Mouse (Mus musculus): ENCODE measurements at regions not wholly inside any gene's neighbourhood (a gene's known extent, or its start where the extent isn't known, plus 50 kb on each side); places are given as distances from the start of the nearest gene placed in this dataset.

DNA sequence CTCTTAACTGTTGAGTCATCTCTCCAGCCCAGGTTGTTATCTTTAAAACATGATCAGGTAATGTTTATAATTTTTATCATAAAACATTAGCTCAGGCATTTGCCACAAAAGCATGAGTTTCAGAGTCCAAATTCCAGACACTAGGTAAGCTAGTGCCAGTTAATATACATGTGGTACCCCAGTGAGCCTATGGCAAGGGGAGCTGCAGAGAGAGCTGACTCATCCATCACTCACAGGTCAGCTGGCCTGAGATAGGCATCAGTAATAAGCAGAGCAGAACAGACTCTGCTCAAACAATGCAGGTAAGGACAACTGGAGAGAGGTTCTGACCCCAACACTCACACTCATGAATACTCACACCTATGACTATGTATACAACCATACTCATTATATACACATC is 144.6 kb upstream of the Sgcd start:
- H3K4me3 ChIP-seq (ENCODE audit: control insufficient read depth in 1 of 2, insufficient read depth in 1 of 2, low read depth in 1 of 2, low read length in 2 of 2) = no peak overlapping the region
- H3K9ac ChIP-seq (ENCODE audit: low read length) = no peak overlapping the region
- H3K27me3 ChIP-seq (ENCODE audit: control insufficient read depth, insufficient read depth, low read length) = no peaks in the 10 kb centered on the region
- no peaks in the 10 kb centered on the region for H3K36me3 ChIP-seq (ENCODE audit: control insufficient read depth, insufficient read depth, low read length)
- no peak overlapping the region for H3K27ac ChIP-seq (replicated peaks in 1 of 2; ENCODE audit: control insufficient read depth in 1 of 2, insufficient read depth in 1 of 2, low read depth in 2 of 2, low read length in 2 of 2)
- ATAC-seq (ENCODE audit: insufficient number of reproducible peaks, insufficient read depth, low FRiP score, low read depth) = no peak
- no peaks in the 10 kb centered on the region for H3K9me3 ChIP-seq (ENCODE audit: control insufficient read depth, low read length)
- no peaks in the 10 kb centered on the region for H3K4me1 ChIP-seq (ENCODE audit: control insufficient read depth in 2 of 2, insufficient read depth in 2 of 2, low read length in 2 of 2)
- no peak overlapping the region for H3K4me2 ChIP-seq (ENCODE audit: low read length)

DNA sequence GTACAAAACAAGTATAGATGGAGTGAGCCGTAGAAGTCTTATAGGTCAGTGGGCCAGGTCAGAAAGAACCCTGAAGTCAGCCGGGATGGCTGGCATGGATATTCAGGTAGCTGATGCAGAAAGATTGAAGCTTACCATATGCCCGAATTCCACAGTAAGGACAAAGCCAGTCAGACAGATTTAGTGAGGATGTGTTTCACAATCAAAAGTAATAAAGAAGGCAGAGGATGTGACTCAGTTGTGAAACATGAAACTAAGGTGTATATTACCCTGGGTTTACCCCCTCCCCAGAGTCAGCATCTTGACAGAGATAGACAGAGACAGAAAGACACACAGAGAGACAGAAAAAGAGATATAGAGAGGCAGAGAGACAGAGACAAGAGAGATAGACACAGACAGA is 109.3 kb upstream of the Sgcd start:
- no peak overlapping the region for H3K27ac ChIP-seq (replicated peaks in 1 of 2; ENCODE audit: control insufficient read depth in 1 of 2, insufficient read depth in 1 of 2, low read depth in 2 of 2, low read length in 2 of 2)
- H3K4me3 ChIP-seq (ENCODE audit: control insufficient read depth in 1 of 2, insufficient read depth in 1 of 2, low read depth in 1 of 2, low read length in 2 of 2) = no peak overlapping the region
- no peak for ATAC-seq (ENCODE audit: insufficient number of reproducible peaks, insufficient read depth, low FRiP score, low read depth)
- no peak overlapping the region for H3K9ac ChIP-seq (ENCODE audit: low read length)
- H3K27me3 ChIP-seq (ENCODE audit: control insufficient read depth, insufficient read depth, low read length) = no peaks in the 10 kb centered on the region
- 75% methylated on average over 3 of the region's 3 CpGs for WGBS
- H3K9me3 ChIP-seq (ENCODE audit: control insufficient read depth, low read length) = no peaks in the 10 kb centered on the region
- H3K4me1 ChIP-seq (ENCODE audit: control insufficient read depth in 2 of 2, insufficient read depth in 2 of 2, low read length in 2 of 2) = no peaks in the 10 kb centered on the region
- no peaks in the 10 kb centered on the region for H3K36me3 ChIP-seq (ENCODE audit: control insufficient read depth, insufficient read depth, low read length)
- H3K4me2 ChIP-seq (ENCODE audit: low read length) = no peak overlapping the region

DNA sequence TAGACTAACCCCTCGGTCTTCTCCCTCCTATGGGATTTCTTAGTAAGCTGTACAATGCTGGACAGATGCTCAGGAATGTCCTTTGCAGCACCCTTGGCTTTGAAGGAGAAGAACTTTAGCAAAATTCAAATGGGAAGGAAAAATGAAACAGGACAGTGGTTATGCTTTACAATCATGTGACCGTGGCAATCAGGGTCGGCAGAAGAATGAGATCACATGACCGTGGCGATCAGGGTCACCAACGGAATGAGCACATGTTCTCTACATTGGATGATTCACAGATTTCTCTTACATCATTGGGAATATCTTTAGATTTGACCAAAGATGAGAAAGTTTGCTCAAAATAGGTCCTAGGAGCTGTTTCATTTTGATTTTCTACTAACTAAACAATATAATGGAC is 108.7 kb upstream of the Sgcd start:
- H3K4me2 ChIP-seq (ENCODE audit: low read length) = no peak overlapping the region
- H3K27me3 ChIP-seq (ENCODE audit: control insufficient read depth, insufficient read depth, low read length) = no peaks in the 10 kb centered on the region
- no peak for ATAC-seq (ENCODE audit: insufficient number of reproducible peaks, insufficient read depth, low FRiP score, low read depth)
- WGBS = 82% methylated on average over 6 of the region's 6 CpGs
- H3K9ac ChIP-seq (ENCODE audit: low read length) = no peak overlapping the region
- H3K36me3 ChIP-seq (ENCODE audit: control insufficient read depth, insufficient read depth, low read length) = no peaks in the 10 kb centered on the region
- no peaks in the 10 kb centered on the region for H3K4me1 ChIP-seq (ENCODE audit: control insufficient read depth in 2 of 2, insufficient read depth in 2 of 2, low read length in 2 of 2)
- H3K27ac ChIP-seq (replicated peaks in 1 of 2; ENCODE audit: control insufficient read depth in 1 of 2, insufficient read depth in 1 of 2, low read depth in 2 of 2, low read length in 2 of 2) = no peak overlapping the region
- H3K9me3 ChIP-seq (ENCODE audit: control insufficient read depth, low read length) = no peaks in the 10 kb centered on the region
- no peak overlapping the region for H3K4me3 ChIP-seq (ENCODE audit: control insufficient read depth in 1 of 2, insufficient read depth in 1 of 2, low read depth in 1 of 2, low read length in 2 of 2)

DNA sequence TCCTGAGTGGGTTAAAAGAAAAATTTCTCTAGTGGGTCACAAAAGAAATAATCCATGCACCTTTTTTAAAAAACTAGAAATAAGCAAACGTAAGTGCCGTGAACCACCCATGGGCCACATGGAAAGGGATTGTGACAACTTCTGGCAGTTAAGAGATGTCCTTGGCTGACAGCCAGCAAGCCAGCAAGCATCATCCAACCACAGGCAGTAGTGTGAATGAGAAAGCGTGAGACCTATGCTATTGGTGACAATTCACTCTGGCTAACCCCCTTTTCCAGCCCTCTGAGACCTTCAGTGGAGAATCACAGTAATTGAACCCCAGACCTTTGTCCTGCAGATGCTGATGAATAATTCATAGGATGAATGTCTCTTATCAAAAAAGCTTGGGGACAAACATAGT is 78.3 kb upstream of the Sgcd start:
- H3K4me2 ChIP-seq (ENCODE audit: low read length) = no peak overlapping the region
- no peaks in the 10 kb centered on the region for H3K36me3 ChIP-seq (ENCODE audit: control insufficient read depth, insufficient read depth, low read length)
- H3K4me3 ChIP-seq (ENCODE audit: control insufficient read depth in 1 of 2, insufficient read depth in 1 of 2, low read depth in 1 of 2, low read length in 2 of 2) = no peak overlapping the region
- WGBS = 25% methylated on average over 3 of the region's 3 CpGs
- ATAC-seq (ENCODE audit: insufficient number of reproducible peaks, insufficient read depth, low FRiP score, low read depth) = no peak
- H3K4me1 ChIP-seq (ENCODE audit: control insufficient read depth in 2 of 2, insufficient read depth in 2 of 2, low read length in 2 of 2) = no peaks in the 10 kb centered on the region
- H3K27me3 ChIP-seq (ENCODE audit: control insufficient read depth, insufficient read depth, low read length) = no peaks in the 10 kb centered on the region
- H3K9me3 ChIP-seq (ENCODE audit: control insufficient read depth, low read length) = no peaks in the 10 kb centered on the region
- no peak overlapping the region for H3K27ac ChIP-seq (replicated peaks in 1 of 2; ENCODE audit: control insufficient read depth in 1 of 2, insufficient read depth in 1 of 2, low read depth in 2 of 2, low read length in 2 of 2)
- no peak overlapping the region for H3K9ac ChIP-seq (ENCODE audit: low read length)

DNA sequence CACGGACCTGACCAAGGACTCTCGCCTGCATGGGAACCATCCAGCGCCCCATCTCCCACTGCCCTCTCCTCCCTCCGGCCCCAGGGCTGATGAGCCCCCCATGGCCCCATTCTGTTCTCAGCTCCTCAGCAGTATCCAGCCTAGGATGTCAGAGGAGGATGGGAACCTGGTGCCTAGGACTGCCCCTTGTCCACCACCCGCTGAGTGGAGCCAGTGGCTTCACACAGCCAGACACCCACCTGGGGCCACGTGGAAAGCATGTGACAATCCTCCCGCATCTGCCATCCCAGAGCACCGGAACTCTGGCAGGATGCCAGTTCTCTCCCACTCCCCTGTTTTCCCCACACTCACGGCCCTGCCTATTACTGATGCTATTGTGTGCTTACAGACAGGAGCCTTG is 75.0 kb upstream of the Sgcd start:
- no peak overlapping the region for H3K4me2 ChIP-seq (ENCODE audit: low read length)
- H3K9me3 ChIP-seq (ENCODE audit: control insufficient read depth, low read length) = no peaks in the 10 kb centered on the region
- H3K4me1 ChIP-seq (ENCODE audit: control insufficient read depth in 2 of 2, insufficient read depth in 2 of 2, low read length in 2 of 2) = no peaks in the 10 kb centered on the region
- WGBS = 72% methylated on average over 9 of the region's 9 CpGs
- no peak; the same call in 1 of the 2 replicates for ATAC-seq (ENCODE audit: insufficient number of reproducible peaks, insufficient read depth, low FRiP score, low read depth)
- H3K4me3 ChIP-seq (ENCODE audit: control insufficient read depth in 1 of 2, insufficient read depth in 1 of 2, low read depth in 1 of 2, low read length in 2 of 2) = no peak overlapping the region
- no peak overlapping the region for H3K27ac ChIP-seq (replicated peaks in 1 of 2; ENCODE audit: control insufficient read depth in 1 of 2, insufficient read depth in 1 of 2, low read depth in 2 of 2, low read length in 2 of 2)
- H3K36me3 ChIP-seq (ENCODE audit: control insufficient read depth, insufficient read depth, low read length) = no peaks in the 10 kb centered on the region
- H3K9ac ChIP-seq (ENCODE audit: low read length) = no peak overlapping the region
- no peaks in the 10 kb centered on the region for H3K27me3 ChIP-seq (ENCODE audit: control insufficient read depth, insufficient read depth, low read length)

DNA sequence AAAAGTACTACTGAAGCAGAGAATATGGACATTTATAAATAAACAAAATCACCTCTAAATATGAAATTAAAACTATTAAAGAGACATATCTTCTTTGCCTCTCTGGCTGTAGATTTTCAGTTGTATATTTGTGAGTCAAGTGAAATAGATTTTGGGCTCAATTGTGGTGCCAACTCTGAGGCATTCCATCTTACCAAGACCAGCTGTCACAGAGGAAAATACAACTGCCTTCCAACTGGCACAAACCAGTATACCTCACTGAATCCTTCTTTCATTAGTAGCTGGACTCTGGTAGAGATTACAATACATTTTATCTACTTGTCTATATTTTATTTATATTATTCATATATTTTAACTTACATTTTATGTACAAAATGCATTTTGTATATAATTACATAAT is 72.7 kb upstream of the Sgcd start:
- H3K4me3 ChIP-seq (ENCODE audit: control insufficient read depth in 1 of 2, insufficient read depth in 1 of 2, low read depth in 1 of 2, low read length in 2 of 2) = no peak overlapping the region
- H3K9me3 ChIP-seq (ENCODE audit: control insufficient read depth, low read length) = no peaks in the 10 kb centered on the region
- no peaks in the 10 kb centered on the region for H3K4me1 ChIP-seq (ENCODE audit: control insufficient read depth in 2 of 2, insufficient read depth in 2 of 2, low read length in 2 of 2)
- H3K4me2 ChIP-seq (ENCODE audit: low read length) = no peak overlapping the region
- H3K36me3 ChIP-seq (ENCODE audit: control insufficient read depth, insufficient read depth, low read length) = no peaks in the 10 kb centered on the region
- no peak overlapping the region for H3K27ac ChIP-seq (replicated peaks in 1 of 2; ENCODE audit: control insufficient read depth in 1 of 2, insufficient read depth in 1 of 2, low read depth in 2 of 2, low read length in 2 of 2)
- no peak for ATAC-seq (ENCODE audit: insufficient number of reproducible peaks, insufficient read depth, low FRiP score, low read depth)
- no peaks in the 10 kb centered on the region for H3K27me3 ChIP-seq (ENCODE audit: control insufficient read depth, insufficient read depth, low read length)
- H3K9ac ChIP-seq (ENCODE audit: low read length) = no peak overlapping the region

DNA sequence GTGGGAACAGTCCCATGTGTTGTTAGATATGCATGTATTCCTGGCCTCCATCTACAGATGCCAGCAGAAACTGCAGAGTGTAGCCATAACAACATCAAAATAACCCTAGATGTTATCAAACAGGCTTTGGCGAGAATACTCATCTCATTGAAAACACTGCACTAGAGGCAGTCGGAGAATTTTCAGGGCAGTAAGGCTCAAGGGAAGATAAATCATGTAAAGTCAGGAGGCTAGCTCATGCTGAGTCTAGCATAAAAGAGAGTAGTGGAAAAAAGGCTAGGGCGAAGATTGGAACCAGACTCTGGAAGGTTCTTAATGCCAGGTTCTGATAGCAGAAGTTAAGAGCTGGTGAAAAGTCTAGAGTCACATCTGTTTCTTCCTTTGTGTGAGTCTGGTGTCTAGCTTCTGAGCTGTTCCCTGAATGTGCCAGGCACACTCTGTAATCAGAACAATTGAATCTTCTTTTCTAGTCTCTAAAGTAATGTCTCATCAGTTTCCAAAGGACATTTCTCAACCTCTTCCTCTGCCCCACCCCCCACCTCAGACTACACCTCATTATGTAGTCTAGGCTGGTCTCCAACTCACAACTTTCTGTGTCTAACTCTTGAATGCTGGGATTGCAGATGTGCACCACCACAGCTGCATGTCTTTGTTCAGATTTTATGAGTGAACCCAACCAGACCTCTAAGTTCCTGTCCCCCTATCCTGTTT is 62.5 kb upstream of the Sgcd start:
- no peak for ATAC-seq (ENCODE audit: insufficient number of reproducible peaks, insufficient read depth, low FRiP score, low read depth)
- H3K9ac ChIP-seq (ENCODE audit: low read length) = no peak overlapping the region
- no peaks in the 10 kb centered on the region for H3K4me1 ChIP-seq (ENCODE audit: control insufficient read depth in 2 of 2, insufficient read depth in 2 of 2, low read length in 2 of 2)
- 47% methylated on average over 3 of the region's 3 CpGs for WGBS
- H3K27ac ChIP-seq (replicated peaks in 1 of 2; ENCODE audit: control insufficient read depth in 1 of 2, insufficient read depth in 1 of 2, low read depth in 2 of 2, low read length in 2 of 2) = no peak overlapping the region
- H3K4me2 ChIP-seq (ENCODE audit: low read length) = no peak overlapping the region
- H3K27me3 ChIP-seq (ENCODE audit: control insufficient read depth, insufficient read depth, low read length) = no peaks in the 10 kb centered on the region
- H3K36me3 ChIP-seq (ENCODE audit: control insufficient read depth, insufficient read depth, low read length) = no peaks in the 10 kb centered on the region
- H3K4me3 ChIP-seq (ENCODE audit: control insufficient read depth in 1 of 2, insufficient read depth in 1 of 2, low read depth in 1 of 2, low read length in 2 of 2) = no peak overlapping the region
- H3K9me3 ChIP-seq (ENCODE audit: control insufficient read depth, low read length) = no peaks in the 10 kb centered on the region

DNA sequence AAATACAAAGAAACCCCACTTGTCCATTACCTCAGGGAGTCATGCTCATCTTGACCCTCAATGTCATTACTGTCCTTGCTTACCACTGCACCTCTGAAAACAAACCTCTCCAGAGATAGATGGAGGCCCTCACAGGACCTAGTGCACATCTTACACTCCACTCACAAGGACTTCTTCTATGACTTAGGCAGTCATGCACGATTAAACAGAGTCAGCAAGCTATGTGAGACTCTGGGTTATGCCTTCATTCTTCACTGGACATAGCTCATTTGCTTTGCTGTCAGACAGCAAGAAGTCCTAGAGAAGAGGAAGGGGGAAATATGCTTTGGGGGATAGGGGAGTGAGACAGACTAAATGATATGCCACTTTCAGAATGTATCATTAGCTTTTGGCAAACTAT is 59.5 kb upstream of the Sgcd start:
- 72% methylated on average over 1 of the region's 1 CpGs for WGBS
- no peak overlapping the region for H3K9ac ChIP-seq (ENCODE audit: low read length)
- H3K36me3 ChIP-seq (ENCODE audit: control insufficient read depth, insufficient read depth, low read length) = no peaks in the 10 kb centered on the region
- ATAC-seq (ENCODE audit: insufficient number of reproducible peaks, insufficient read depth, low FRiP score, low read depth) = no peak
- no peaks in the 10 kb centered on the region for H3K9me3 ChIP-seq (ENCODE audit: control insufficient read depth, low read length)
- no peak overlapping the region for H3K27ac ChIP-seq (replicated peaks in 1 of 2; ENCODE audit: control insufficient read depth in 1 of 2, insufficient read depth in 1 of 2, low read depth in 2 of 2, low read length in 2 of 2)
- H3K27me3 ChIP-seq (ENCODE audit: control insufficient read depth, insufficient read depth, low read length) = no peaks in the 10 kb centered on the region
- no peak overlapping the region for H3K4me2 ChIP-seq (ENCODE audit: low read length)
- H3K4me1 ChIP-seq (ENCODE audit: control insufficient read depth in 2 of 2, insufficient read depth in 2 of 2, low read length in 2 of 2) = no peaks in the 10 kb centered on the region
- H3K4me3 ChIP-seq (ENCODE audit: control insufficient read depth in 1 of 2, insufficient read depth in 1 of 2, low read depth in 1 of 2, low read length in 2 of 2) = no peak overlapping the region
